Mouse (Mus musculus): ENCODE data around the gene Gm42906.

Gm42906 gene

DNA sequence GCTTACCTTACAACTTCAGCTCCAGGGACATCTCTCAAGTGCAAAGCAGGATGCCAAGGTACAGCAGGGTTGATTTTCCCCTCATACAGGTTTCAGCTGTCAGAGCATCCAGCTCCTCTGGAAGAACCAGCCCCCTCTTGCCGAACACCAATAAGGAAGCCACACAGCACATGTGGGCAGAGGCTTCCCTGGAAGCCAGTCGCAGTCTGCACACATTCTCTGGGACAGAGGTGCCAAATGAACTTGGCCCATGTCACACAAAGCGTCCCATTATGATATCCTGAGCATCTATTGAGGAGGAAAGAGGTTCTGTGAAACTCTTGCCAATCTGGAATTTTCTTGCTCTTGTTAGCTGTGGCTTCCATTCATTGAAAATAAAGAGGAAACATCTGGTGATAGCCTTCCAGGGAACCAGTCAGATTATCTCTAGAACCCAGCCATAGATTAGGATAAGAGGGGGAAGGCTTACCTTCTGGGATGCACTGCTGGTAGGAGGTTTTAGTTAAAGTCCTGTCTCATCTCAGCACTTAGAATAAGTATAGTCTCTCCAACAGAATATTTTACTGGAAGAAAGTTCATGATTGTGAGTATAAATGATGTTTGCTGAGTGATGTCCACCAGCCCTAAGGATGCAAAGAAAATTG lies at the start of gene Gm42906:
Gm42906 (minus strand) TSS at position 51 of the 644 bp plus-strand sequence.
- DNase-seq = no peak

DNA sequence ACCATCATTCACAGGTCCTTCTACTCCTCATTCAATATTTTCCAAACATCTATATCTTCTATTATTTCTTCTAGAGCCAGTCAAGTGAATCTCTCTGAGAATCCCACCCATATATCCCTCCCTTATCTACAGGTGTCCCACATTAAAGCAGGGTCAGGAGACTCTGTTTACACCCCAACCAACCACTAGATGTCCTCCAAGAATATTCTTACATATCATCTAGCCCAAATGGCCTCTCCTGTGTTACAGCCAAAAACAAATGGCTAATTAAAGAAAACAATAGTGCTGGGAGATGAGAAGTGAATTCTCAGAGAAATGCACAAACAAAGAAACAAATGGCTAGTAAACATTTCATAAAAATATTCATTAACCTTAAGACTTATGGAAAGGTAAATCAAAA lies 17.7 kb upstream of the Gm42906 start:
- DNase-seq = no peak

DNA sequence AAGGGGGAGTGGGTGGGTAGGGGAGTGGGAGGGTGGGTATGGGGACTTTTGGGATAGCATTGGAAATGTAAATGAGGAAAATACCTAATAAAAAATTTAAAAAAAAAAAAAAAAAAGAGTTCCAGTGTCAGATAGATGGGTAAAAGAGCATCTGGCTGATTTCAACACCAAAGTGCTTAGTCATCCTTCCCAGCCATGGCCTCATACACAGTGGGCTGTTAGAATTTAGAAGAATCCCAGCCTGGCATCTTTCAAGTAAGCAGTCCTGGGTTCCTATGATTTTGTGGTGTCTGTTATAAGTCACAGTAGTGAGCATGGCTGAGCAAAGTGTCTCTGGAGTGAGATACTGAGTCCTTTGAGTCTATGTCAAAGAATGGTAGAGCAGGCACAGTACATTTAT lies 7.1 kb upstream of the Gm42906 start:
- no peak for DNase-seq

DNA sequence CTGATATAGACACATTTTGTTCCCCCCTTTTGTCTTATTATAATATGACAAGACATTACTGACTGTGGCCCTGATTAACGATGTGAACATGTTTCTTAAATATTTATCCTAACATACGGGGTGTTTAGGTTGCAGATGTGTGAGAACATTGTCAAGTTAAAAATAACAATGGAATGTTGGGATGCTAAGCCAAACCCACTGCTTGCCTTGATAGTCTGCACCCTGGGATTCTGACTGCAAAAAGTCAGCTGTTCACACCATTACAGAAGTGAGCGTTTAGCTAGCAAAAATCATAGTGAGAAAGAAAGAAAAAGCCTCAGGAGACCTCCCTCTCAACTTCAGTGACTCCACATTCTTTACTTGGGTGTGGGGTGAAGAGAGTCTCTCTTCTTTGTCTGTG lies 1.5 kb downstream of the Gm42906 start:
- DNase-seq = no peak

DNA sequence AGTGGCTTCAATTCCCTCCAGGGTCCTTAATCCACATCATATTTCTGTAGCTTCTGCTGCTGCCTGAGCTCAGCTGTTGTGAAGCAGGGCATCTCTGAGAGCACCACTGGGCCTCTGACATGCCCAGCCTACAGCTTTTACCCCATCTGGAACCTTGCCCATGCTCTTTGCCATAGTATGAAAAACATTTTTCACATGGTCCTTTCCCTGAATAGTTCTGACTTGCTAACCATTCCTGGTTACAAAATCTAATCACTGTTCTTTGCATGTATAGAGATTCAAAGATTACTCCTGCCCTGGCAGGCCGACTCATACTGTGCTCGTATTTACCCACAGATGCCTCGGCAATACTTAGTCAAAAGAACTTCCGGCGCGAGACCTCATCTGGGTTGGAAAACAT lies 5.3 kb downstream of the Gm42906 start:
- DNase-seq = no peak

DNA sequence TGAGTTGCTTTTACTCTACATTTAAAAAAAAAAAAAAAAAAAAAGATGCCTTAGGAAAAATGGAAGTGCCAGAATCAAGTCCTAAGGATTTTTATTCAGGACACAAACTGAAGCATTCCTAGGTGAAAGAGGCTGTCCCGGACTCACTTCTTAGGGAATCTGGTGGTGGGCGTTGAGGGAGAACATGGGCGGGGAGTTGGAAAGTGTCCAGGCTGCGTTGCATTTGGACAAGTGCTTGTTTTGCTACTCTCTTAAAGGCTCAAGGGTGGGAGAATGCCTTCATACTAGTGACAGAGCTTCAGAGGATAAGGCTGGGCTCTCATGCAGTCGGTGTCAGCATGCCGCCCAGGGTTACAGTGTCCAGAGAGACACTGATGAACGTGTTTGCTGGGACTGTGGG lies 6.1 kb downstream of the Gm42906 start:
- no peak for DNase-seq

DNA sequence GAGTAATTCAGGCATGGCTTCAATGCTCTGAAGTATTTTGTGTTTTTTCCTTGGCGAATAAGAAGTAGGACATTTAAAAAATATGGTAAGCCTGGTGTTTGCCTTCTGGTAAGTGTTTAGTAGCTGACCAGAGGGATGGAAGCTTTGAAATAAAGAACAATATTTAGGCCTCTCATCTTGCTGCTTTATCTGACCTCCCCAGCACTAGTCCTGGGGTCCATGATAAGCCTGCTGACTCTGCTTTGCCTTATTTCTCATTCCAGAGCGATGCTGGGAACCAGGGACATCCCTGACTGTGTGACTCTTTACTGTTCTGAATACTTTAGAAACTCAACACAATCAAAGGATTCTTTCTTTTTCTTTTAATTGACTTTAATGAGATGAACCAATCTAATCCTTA lies 9.4 kb downstream of the Gm42906 start:
- DNase-seq = no peak

DNA sequence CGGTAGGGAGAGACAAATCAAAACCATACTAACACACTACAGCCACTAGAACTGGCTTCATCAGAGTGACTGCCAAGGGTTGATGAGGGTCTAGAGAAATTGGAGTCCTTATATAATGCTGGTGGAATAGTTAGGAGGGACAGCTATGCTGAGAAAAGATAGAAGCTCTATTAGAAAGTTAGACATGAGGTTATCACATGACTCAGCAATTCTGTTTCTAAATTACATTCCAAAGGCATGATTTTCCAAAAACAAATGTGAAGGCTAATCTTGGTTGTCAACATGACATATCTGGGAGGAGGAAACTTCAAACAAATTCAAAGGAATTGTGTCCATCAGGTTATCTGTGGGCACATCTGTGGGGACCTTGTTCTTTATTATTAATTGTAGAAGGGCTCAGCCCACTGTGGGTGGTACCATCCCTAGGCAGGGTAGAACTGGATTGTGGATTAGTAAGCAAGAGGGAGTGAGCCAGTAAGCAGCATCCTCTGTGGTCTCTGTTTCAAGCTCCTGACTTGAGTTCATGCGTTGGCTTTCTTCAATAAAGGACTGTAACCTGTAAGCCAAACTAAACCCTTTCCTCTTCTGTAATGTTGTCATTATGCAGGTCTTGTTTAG lies 10.4 kb downstream of the Gm42906 start:
- DNase-seq = no peak

DNA sequence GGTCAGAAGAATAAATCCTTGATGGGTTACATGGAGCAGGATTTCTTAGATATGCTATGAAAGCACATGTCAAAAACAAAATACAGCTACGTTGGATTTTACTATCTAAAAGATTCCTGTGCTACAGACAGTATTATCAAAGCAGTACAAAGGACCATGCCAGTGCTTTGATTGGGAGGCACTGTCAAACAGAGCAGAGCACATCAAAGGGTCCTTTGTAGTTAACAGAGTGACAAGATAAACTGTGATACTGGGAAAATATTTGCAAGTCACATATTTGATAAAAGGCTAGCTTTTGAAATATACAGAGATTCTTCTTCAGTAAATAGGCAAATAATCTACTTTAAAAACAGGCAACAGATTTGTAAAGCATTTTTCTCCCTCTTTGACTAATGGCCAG lies 11.0 kb downstream of the Gm42906 start:
- no peak for DNase-seq

DNA sequence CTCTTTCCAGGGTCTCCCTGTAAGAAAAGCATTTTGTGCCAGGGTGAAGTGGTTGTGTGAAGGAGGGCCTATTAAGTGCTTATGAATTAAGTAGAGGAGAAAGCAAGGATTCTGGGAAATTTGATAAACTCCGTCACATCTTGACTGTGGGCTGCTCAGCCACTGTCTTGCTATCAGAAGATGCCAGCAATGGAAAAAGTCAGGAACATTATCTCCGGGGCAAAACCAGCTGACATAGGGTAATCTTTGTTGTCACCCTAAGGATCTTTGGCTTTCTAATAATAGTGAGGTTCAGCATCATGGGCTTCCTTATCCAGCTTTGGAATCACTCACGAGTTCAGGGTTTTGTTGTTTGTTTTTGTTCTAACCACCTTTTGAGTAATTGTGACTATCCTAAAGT lies 14.3 kb downstream of the Gm42906 start:
- no peak for DNase-seq

DNA sequence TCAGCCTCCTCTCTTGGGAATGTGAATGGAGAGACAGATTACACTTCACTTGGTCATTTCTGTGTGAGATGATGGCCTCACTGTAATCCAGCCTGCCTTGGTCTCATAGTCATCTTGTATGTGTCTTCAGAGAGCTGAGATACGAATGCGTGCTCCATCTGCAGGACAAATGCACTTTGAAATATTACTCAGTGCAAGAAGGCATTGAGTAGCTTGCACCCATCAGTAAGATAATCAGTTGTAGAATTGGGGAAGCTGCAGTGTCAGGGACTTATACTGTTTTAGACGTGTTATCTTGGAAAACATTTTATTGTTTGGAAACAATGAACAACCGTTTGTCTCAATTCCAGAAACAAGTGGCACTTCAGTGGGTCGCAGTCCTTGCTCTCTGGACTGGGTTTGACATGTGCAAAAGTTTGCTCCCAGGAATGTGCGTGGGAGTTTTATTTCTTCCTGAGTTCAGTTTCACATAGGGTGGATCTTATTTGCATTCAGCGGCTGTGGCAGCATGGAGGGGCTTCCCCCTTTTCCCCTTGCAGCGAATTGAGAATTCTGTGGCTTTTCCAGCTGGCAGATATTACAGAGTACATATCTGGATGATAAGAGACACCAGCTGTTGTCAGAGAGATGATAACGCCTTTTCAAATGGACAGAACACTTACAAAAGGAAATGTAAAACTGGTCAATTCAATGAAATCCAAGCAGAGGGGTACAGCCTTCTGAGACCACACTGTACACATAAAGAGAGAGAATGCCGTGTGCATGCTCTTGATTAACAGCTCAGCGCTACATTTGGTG lies 15.1 kb downstream of the Gm42906 start:
- DNase-seq = no peak

DNA sequence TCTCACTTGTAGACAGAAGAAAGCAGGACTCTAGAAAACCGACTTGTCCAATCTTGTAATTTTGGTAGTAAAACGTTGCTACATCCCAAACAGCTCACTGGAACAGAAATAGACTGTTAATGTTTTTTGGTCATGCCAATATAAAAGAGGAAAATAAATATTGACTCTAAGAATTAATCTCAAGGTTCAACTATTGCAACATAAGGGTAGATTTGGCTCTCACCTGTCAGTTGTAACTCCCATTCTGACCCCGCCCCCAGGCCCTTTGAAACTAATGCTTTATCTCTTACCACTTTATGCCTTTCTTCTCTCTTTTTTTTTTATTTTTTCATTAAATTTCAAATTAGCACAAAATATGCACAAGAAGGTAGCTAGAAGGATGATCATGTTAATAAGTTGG lies 18.0 kb downstream of the Gm42906 start:
- DNase-seq = peak; percentile 75

DNA sequence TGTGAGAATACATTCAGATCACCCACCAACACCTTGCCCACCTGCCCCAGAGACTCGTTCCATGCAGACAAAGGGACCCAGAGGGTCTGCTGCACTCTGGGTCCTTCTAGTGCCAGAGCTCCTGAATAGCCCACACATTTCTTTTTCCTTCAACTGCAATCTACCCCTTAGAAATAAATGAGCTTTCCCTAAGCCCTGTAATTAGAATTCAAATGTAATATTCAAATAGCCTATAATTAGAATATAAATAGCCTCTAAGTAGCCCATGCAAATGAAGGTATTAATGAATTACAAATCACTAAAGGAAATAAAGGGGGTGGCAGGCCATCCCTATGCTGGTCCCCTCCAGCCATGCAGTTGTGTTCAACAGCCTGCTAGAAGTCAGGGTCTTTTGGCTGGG lies 18.7 kb downstream of the Gm42906 start:
- no peak for DNase-seq

DNA sequence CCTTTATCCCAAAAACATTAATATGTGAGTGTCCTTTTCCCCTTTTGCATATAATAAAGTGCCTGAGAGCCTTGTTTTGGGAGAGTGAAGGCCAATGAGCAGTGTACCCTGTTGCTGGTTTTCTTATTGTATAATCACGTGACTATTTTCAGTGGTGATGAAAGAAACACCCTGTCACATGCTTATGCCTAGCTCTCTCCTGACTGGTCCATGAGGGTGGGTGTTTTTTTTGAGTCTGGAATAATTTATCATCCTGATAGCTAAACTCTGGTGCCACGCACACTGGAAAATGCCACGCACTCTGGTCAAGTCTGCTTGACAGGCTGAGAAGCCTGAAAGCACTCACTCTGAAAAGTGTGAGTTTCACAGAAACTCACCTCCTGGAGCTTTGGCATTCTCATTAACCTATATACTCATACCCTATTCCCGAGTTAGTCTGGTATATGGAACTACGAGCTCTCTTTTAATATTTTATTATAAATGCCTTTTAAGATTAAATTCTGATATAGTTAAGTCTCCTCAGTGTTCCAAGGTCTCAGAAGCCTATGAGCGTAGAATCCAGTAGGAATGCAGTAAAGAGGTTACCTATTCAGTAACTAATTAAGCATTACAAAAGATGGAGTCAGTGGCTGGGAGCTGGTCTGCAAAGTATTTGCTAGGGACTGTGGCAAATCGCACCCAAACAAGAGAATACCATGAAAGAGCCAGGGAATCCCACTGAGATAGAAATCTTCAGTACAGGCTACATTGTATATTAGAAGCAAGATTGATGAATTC lies 19.7 kb downstream of the Gm42906 start:
- DNase-seq = no peak

DNA sequence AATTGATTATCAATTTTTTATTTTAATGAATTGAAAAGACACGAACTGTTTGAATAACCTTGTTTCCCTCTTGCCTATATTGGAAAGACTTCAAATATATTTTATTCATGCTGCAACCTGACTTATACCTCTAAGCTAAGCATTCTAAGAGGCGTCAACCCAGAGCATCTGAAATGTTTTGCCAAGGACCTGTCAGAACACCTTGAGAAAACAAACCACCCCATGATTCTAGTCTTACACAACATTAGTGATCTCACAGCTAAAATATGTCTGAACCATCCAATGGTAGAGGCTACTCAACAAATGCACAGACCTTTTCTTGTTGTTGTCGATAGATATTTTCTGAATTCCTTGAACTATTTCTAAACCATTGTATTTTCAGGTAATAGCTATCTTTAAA lies 20.5 kb downstream of the Gm42906 start:
- DNase-seq = peak; percentile 28

DNA sequence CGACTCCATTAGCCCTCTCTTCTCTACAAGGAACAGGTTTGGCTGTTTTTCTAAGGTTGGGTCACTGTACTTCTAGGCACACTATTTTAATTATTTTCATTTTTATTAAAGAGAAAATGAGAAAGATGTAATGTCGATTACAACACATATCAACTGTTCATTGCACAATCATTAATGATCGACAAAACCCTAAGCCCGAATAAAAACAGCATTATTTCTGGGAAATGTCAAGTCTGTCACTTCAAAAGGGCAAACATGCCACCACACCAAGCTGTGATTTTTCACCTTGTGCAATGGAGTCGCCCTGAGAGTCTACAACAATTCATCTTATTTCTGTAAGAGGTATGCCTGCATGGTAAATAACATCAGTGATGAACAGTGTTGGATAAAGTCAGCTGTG lies 21.7 kb downstream of the Gm42906 start:
- DNase-seq = no peak

DNA sequence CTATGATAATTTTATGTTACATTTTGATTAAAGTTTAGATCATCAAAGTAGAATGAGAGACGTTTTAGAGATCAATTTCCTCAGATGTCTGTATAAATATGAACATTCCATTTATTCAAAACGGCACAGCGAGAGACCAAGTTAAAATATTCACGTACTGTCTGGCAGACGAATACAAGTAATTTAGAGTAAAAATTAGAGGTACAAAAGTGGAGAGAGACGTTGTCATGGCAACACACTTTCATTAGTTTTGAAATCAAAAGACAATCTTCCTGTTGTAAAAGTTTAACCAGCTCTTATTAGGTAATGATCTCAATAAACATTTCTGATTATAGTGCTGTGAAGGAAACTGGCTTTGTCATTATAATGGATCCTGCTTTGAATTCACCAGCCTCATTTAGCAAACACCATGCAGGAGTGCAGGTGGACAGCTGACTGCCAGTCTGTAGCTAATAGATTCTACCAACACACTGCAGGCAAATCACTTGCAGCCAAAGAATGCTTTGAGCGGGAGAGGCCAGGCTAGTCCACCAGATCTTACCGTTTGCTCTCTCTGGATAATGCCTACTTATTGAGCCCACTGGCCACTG lies 22.6 kb downstream of the Gm42906 start:
- no peak for DNase-seq

DNA sequence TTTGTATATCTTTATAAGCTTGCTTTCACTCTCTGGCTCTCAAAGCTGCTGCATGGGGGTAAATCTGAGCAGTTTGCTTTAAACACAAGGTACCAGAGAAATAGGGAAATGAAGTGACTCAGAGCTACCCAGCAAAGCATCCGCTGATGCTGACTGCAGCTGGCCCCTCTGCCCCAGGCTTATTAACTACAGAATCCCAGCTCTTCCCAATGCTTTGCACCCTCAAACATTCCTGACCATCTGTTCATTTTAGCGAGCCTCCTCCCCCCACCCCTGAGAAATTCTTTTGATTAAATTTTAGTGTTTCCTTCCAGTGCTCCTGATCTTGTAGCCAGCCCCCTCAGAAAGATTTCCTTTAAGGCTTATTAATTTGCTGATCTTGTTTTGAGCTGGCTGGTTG lies 24.4 kb downstream of the Gm42906 start:
- DNase-seq = no peak

DNA sequence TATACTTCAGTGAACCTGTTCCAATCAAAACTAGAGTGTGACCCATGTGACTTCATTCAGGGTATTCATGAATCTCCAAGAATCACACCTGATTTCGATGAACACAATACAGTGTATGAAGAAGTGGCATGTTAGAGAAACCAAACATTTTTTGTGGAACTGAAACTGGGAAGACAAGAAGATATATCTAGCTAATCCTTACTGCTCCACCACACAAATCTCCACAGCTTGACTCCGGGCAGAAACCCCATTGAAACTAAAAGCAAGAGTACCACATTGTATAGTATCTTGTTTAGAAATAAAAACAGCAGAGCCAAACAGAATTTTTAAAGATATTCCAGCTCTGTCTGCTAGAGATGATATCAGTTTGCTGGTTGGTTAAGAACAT lies 27.4 kb downstream of the Gm42906 start:
- no peak for DNase-seq

DNA sequence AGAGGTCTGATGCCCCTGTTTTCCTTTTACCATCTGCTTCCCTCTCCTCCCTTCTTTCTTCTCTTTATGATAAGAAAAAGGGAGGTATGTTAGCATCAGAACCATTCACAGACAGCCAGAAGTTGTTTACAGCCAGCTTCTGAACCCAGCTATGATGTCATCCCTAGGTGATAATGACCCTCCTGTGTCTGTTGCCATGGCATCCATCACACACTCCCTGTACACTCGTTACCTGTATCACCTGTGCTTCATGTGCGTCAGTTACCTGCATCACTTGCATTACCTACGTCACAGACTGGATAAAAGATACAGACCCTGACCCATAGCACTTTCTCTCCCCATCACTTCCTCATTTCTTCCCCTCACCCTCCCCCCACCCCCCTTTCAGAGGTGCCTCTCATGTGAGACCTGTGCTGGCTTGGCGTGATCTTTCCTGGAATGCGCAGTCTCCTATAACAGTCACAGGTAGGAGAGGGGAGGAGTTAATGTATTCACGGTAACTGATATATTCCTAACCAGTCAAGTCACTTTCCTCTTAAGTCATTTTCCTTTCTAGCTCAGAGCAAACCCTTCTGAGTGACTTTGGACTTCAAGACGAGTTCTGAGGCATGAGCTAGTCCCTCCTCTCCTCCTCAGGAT lies 27.9 kb downstream of the Gm42906 start:
- no peak for DNase-seq

DNA sequence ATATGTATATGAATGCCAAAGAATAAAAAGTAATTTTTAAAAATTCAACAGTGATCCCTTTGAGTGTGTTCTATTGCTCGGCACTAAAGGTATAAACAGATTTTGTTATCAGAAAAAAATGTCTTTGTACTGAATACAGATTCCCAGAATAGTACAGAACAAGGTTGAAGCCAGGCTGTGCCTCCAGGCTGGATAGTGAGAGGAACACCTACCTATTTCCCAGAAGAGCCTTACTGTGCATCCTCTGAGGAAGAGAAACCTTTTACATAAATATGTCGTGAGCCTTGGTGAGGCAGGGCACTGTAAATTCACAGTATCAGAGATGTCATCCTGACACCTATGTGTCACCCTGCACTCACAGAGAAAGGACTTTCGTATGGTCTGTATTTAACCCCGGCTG lies 31.8 kb downstream of the Gm42906 start:
- no peak for DNase-seq

DNA sequence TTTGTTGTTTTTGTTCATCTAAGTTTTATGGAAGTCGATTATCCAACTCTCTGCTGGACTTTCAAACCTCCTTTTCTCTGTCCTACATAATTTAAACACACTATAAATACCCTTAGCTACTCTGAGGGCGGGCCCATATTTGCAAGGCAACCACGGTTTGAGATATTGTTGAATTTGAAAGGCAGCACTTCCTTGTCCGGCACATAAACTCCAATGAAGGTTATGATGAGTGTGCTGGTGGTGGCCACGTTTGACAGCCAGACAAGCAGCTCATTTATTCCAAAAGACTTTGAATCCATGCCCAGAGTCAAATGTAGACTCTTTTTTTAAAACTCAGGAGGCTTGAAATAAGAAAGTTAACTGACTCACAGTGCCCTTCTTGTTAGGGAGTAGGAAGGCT lies 33.3 kb downstream of the Gm42906 start:
- peak; percentile 15 for DNase-seq

All from lung, postnatal 36 days (tissue).